Mouse (Mus musculus): ENCODE measurements around the gene Pex14. TPM values are rescaled to one million over a fixed set of nuclear protein-coding genes. Genes with fewer than 3 reads are reported as not detected.

Gene Pex14
- total RNA-seq, 2 experiments from 2014 or later: 15.8 to 16.8 TPM

GRCm38 (mm10) chr4:149002441-149003093, 97.1 kb downstream of the Pex14 start:
- no peak for ATAC-seq (replicated peaks; ENCODE audit: low FRiP score, low TSS enrichment, poor library complexity, severe bottlenecking)

- ATAC-seq (replicated peaks; ENCODE audit: low FRiP score, low TSS enrichment, poor library complexity, severe bottlenecking): no peak
Measured at GRCm38 (mm10) chr4:149001515-149001914, 98.2 kb downstream of the Pex14 start.

GRCm38 (mm10) chr4:149000746-149001145, 98.9 kb downstream of the Pex14 start:
- ATAC-seq (replicated peaks; ENCODE audit: low FRiP score, low TSS enrichment, poor library complexity, severe bottlenecking): no peak

- no peak for ATAC-seq (replicated peaks; ENCODE audit: low FRiP score, low TSS enrichment, poor library complexity, severe bottlenecking)
Measured at GRCm38 (mm10) chr4:148993948-148994347, 105.7 kb downstream of the Pex14 start.

- ATAC-seq (replicated peaks; ENCODE audit: low FRiP score, low TSS enrichment, poor library complexity, severe bottlenecking): 0 out of 2 replicates have a peak, but pooled peaks have one; percentile 10
Measured at GRCm38 (mm10) chr4:148990038-148990437, 109.6 kb downstream of the Pex14 start.

GRCm38 (mm10) chr4:148985541-148986476, 113.9 kb downstream of the Pex14 start:
- ATAC-seq (replicated peaks; ENCODE audit: low FRiP score, low TSS enrichment, poor library complexity, severe bottlenecking): no peak

GRCm38 (mm10) chr4:148984701-148985540, 114.8 kb downstream of the Pex14 start:
- ATAC-seq (replicated peaks; ENCODE audit: low FRiP score, low TSS enrichment, poor library complexity, severe bottlenecking): no peak

GRCm38 (mm10) chr4:148982274-148982673, 117.4 kb downstream of the Pex14 start:
- ATAC-seq (replicated peaks; ENCODE audit: low FRiP score, low TSS enrichment, poor library complexity, severe bottlenecking): no peak

GRCm38 (mm10) chr4:148979837-148980236, 119.8 kb downstream of the Pex14 start:
- ATAC-seq (replicated peaks; ENCODE audit: low FRiP score, low TSS enrichment, poor library complexity, severe bottlenecking): no peak

- no peak for ATAC-seq (replicated peaks; ENCODE audit: low FRiP score, low TSS enrichment, poor library complexity, severe bottlenecking)
Measured at GRCm38 (mm10) chr4:148978926-148979325, 120.8 kb downstream of the Pex14 start.

GRCm38 (mm10) chr4:148978221-148978855, 121.3 kb downstream of the Pex14 start:
- ATAC-seq (replicated peaks; ENCODE audit: low FRiP score, low TSS enrichment, poor library complexity, severe bottlenecking): no peak

- ATAC-seq (replicated peaks; ENCODE audit: low FRiP score, low TSS enrichment, poor library complexity, severe bottlenecking): no peak
Measured at GRCm38 (mm10) chr4:148974833-148975232, 124.8 kb downstream of the Pex14 start.

GRCm38 (mm10) chr4:148973387-148973786, 126.3 kb downstream of the Pex14 start:
- ATAC-seq (replicated peaks; ENCODE audit: low FRiP score, low TSS enrichment, poor library complexity, severe bottlenecking): no peak

- no peak for ATAC-seq (replicated peaks; ENCODE audit: low FRiP score, low TSS enrichment, poor library complexity, severe bottlenecking)
Measured at GRCm38 (mm10) chr4:148972707-148973106, 127.0 kb downstream of the Pex14 start.

- ATAC-seq (replicated peaks; ENCODE audit: low FRiP score, low TSS enrichment, poor library complexity, severe bottlenecking): no peak
Measured at GRCm38 (mm10) chr4:148971613-148972242, 127.9 kb downstream of the Pex14 start.

GRCm38 (mm10) chr4:148970742-148971141, 128.9 kb downstream of the Pex14 start:
- no peak for ATAC-seq (replicated peaks; ENCODE audit: low FRiP score, low TSS enrichment, poor library complexity, severe bottlenecking)

GRCm38 (mm10) chr4:148969610-148970009, 130.1 kb downstream of the Pex14 start:
- no peak for ATAC-seq (replicated peaks; ENCODE audit: low FRiP score, low TSS enrichment, poor library complexity, severe bottlenecking)

GRCm38 (mm10) chr4:148968859-148969258, 130.8 kb downstream of the Pex14 start:
- no peak for ATAC-seq (replicated peaks; ENCODE audit: low FRiP score, low TSS enrichment, poor library complexity, severe bottlenecking)

GRCm38 (mm10) chr4:148966132-148966531, 133.5 kb downstream of the Pex14 start:
- no peak for ATAC-seq (replicated peaks; ENCODE audit: low FRiP score, low TSS enrichment, poor library complexity, severe bottlenecking)

All from megakaryocyte-erythroid progenitor cell, adult 5-6 weeks (primary cell).